Mouse (Mus musculus): Measurements from ENCODE around the gene Il27ra. TPM values are rescaled to one million over a fixed set of nuclear protein-coding genes. Genes with fewer than 3 reads are reported as not detected.
A peak's percentile ranks its signal among the peaks of the same experiment; 100 is the strongest.

The Il27ra gene
- polyA plus RNA-seq, 1 experiment from 2014 or later = 0.29 TPM

- Histone ChIP-seq H3K36me3 (replicated peaks) (peaks cover 33% of the 10 kb centered on the region), H3K27ac (replicated peaks) (peak overlapping the region; percentile 16; the same call in 1 of the 2 replicates), H3K4me1 (peaks cover 76% of the 10 kb centered on the region), H3K27me3 (replicated peaks; ENCODE audit: low read depth, poor library complexity, severe bottlenecking) (no peaks in the 10 kb centered on the region), H3K4me3 (no peak overlapping the region), H3K9me3 (no peaks in the 10 kb centered on the region)
- no peak for DNase-seq (ENCODE audit: low spot score)
- WGBS = 82% methylated on average over 3 of the region's 3 CpGs
These were observed 29.5 kb upstream of the Il27ra start for GRCm38 (mm10) chr8:84071921-84072320.

GRCm38 (mm10) chr8:84070667-84071066 lies 28.3 kb upstream of the Il27ra start:
- peaks cover 21% of the 10 kb centered on the region for H3K36me3 ChIP-seq (replicated peaks)
- H3K4me3 ChIP-seq = no peak overlapping the region
- H3K4me1 ChIP-seq = peaks cover 69% of the 10 kb centered on the region
- 91% methylated on average over 2 of the region's 2 CpGs for WGBS
- no peak for DNase-seq (ENCODE audit: low spot score)
- no peak overlapping the region for H3K27ac ChIP-seq (replicated peaks)
- H3K27me3 ChIP-seq (replicated peaks; ENCODE audit: low read depth, poor library complexity, severe bottlenecking) = no peaks in the 10 kb centered on the region
- H3K9me3 ChIP-seq = no peaks in the 10 kb centered on the region

GRCm38 (mm10) chr8:84070241-84070640 lies 27.9 kb upstream of the Il27ra start:
- no peaks in the 10 kb centered on the region for H3K27me3 ChIP-seq (replicated peaks; ENCODE audit: low read depth, poor library complexity, severe bottlenecking)
- H3K9me3 ChIP-seq = no peaks in the 10 kb centered on the region
- H3K27ac ChIP-seq (replicated peaks) = no peak overlapping the region
- 86% methylated on average over 5 of the region's 5 CpGs for WGBS
- no peak overlapping the region for H3K4me3 ChIP-seq
- H3K4me1 ChIP-seq = peaks cover 67% of the 10 kb centered on the region
- DNase-seq (ENCODE audit: low spot score) = no peak
- peaks cover 17% of the 10 kb centered on the region for H3K36me3 ChIP-seq (replicated peaks)

DNA sequence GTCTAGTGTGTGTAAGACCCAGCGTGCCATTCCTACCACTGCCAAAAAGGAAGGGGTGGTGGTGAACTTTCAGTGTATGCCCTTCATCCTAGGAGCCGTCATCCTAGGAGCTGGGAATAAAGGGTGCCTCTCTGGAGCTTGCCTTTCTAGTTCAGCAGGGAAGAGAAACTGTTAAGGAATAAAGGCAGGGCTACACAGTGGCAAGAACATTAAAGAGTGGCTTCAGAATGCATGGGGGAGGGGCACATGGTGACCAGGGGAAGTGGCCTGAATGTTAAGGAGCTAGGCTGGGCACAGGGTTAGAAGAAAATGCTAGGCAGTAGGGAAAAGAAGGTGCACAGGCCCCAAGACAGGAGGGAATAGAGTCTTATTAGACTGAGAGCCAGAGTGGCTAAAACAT lies 27.4 kb upstream of the Il27ra start:
- peaks cover 62% of the 10 kb centered on the region for H3K4me1 ChIP-seq
- H3K36me3 ChIP-seq (replicated peaks) = peaks cover 12% of the 10 kb centered on the region
- whole genome bisulfite sequencing = 75% methylated on average over 2 of the region's 2 CpGs
- 0 out of 2 replicates have a peak overlapping the region, but pooled peaks have one; percentile 12 for H3K27ac ChIP-seq (replicated peaks)
- H3K9me3 ChIP-seq = no peaks in the 10 kb centered on the region
- H3K27me3 ChIP-seq (replicated peaks; ENCODE audit: low read depth, poor library complexity, severe bottlenecking) = no peaks in the 10 kb centered on the region
- no peak overlapping the region for H3K4me3 ChIP-seq
- no peak for DNase-seq (ENCODE audit: low spot score)

DNA sequence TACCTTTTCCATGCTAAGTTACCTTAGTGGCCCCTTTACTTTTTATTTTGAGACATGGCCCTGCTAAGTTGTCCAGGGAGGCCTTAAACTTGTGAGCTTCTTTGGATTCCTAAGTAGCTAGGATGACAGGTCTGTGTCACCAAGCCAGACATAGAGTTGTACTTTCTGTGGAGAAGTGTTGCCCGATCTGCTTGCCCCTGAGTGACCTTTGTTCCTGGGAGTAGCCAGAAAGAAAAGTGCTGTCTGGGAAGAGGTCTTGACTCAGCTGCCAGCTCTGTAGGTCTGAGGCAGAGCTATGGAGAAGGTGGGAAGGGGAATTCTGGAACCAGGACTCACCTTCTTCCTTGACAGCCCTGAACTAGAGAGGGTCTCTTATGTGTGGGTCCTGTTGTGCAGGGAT lies 26.8 kb upstream of the Il27ra start:
- WGBS = 27% methylated on average over 1 of the region's 1 CpGs
- no peaks in the 10 kb centered on the region for H3K9me3 ChIP-seq
- peaks cover 59% of the 10 kb centered on the region for H3K4me1 ChIP-seq
- H3K27ac ChIP-seq (replicated peaks) = 0 out of 2 replicates have a peak overlapping the region, but pooled peaks have one; percentile 12
- DNase-seq (ENCODE audit: low spot score) = no peak
- peaks cover 6% of the 10 kb centered on the region for H3K36me3 ChIP-seq (replicated peaks)
- no peaks in the 10 kb centered on the region for H3K27me3 ChIP-seq (replicated peaks; ENCODE audit: low read depth, poor library complexity, severe bottlenecking)
- H3K4me3 ChIP-seq = no peak overlapping the region

- H3K27me3 ChIP-seq (replicated peaks; ENCODE audit: low read depth, poor library complexity, severe bottlenecking) = no peaks in the 10 kb centered on the region
- H3K4me3 ChIP-seq = peak overlapping the region; percentile 92; the same call in 1 of the 2 replicates
- H3K27ac ChIP-seq (replicated peaks) = no peak overlapping the region
- H3K4me1 ChIP-seq = peaks cover 54% of the 10 kb centered on the region
- no peaks in the 10 kb centered on the region for H3K9me3 ChIP-seq
- no peak for DNase-seq (ENCODE audit: low spot score)
- WGBS = 75% methylated on average over 12 of the region's 12 CpGs
- H3K36me3 ChIP-seq (replicated peaks) = no peaks in the 10 kb centered on the region
These were observed 26.1 kb upstream of the Il27ra start for GRCm38 (mm10) chr8:84068316-84069035.

DNA sequence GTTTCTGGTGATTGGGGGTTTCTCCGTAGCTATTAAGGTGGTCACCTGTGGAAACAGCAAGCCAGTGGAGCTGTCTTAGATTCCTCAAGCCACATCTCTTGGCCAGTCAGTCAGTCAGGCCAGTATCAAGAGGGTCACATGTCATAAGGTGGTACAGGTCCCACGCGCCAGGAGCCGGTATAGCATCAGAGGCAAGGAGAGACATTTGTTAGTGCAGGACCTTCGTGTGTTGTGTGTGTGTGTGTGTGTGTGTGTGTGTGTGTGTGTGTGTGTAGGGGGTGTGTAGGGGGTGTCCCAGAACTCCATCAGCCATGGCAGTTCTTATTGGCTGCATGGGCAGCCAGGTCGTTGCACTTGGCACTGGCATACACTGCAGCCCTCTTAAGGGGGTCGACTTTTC lies 25.5 kb upstream of the Il27ra start:
- peaks cover 48% of the 10 kb centered on the region for H3K4me1 ChIP-seq
- H3K36me3 ChIP-seq (replicated peaks) = no peaks in the 10 kb centered on the region
- WGBS = 90% methylated on average over 7 of the region's 7 CpGs
- H3K27ac ChIP-seq (replicated peaks) = no peak overlapping the region
- no peaks in the 10 kb centered on the region for H3K9me3 ChIP-seq
- DNase-seq (ENCODE audit: low spot score) = no peak
- peak overlapping the region; percentile 92 for H3K4me3 ChIP-seq
- H3K27me3 ChIP-seq (replicated peaks; ENCODE audit: low read depth, poor library complexity, severe bottlenecking) = no peaks in the 10 kb centered on the region

- Histone ChIP-seq H3K27ac (replicated peaks) (peak overlapping the region; percentile 97), H3K4me1 (peaks cover 41% of the 10 kb centered on the region), H3K9me3 (no peaks in the 10 kb centered on the region), H3K4me3 (peak overlapping the region; percentile 92), H3K36me3 (replicated peaks) (no peaks in the 10 kb centered on the region), H3K27me3 (replicated peaks; ENCODE audit: low read depth, poor library complexity, severe bottlenecking) (no peaks in the 10 kb centered on the region)
- WGBS = under 1% methylated on average over 58 of the region's 58 CpGs
- DNase-seq (ENCODE audit: low spot score) = peak; percentile 97
These were observed 24.7 kb upstream of the Il27ra start for GRCm38 (mm10) chr8:84067047-84067573.

DNA sequence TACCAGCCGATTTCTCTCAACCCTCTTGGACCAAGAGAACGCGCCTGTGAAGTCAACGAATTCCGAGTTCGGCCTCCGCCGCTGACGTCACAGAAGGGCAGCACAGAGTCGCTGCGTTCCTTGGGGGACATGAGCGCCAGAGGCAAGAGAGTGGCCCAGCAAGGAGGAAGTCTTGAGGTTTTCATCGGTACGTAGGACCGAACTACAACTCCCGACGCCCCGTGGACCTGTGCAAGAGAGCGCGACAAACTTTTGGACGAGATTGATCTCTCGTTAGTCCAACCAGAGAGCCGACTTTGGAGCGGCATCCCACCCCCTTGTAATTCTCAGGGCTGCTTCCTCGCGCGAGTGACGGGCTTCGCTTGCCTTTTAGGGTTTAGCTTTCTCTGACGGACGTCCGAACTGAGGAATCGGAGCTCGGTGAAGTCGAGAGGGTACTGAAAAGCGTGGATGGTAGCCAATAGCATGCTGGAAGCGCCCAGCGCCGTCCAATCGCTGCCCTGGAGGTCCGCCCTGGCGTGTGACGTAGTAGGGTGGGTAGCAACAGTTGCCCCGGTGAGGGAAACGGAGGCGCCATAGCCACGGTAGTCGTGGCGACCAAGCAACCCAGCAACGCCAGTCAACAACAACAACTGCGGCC lies 24.0 kb upstream of the Il27ra start, which contains the start of gene Rfx1:
TSS of gene Rfx1 (plus strand) at position 544 of the 640 bp plus-strand sequence.
- no peaks in the 10 kb centered on the region for H3K9me3 ChIP-seq
- DNase-seq (ENCODE audit: low spot score) = peak; percentile 99
- under 1% methylated on average over 51 of the region's 51 CpGs for WGBS
- H3K27me3 ChIP-seq (replicated peaks; ENCODE audit: low read depth, poor library complexity, severe bottlenecking) = no peaks in the 10 kb centered on the region
- H3K36me3 ChIP-seq (replicated peaks) = no peaks in the 10 kb centered on the region
- peaks cover 37% of the 10 kb centered on the region for H3K4me1 ChIP-seq
- peak within 1 kb of the TSS; percentile 92 for H3K4me3 ChIP-seq
- H3K27ac ChIP-seq (replicated peaks) = peak within 1 kb of the TSS; percentile 97

GRCm38 (mm10) chr8:84065457-84066072 lies 23.2 kb upstream of the Il27ra start:
- H3K27ac ChIP-seq (replicated peaks) = peak overlapping the region; percentile 97
- WGBS = 40% methylated on average over 5 of the region's 5 CpGs
- H3K9me3 ChIP-seq = no peaks in the 10 kb centered on the region
- peak overlapping the region; percentile 92 for H3K4me3 ChIP-seq
- H3K27me3 ChIP-seq (replicated peaks; ENCODE audit: low read depth, poor library complexity, severe bottlenecking) = no peaks in the 10 kb centered on the region
- H3K4me1 ChIP-seq = peaks cover 37% of the 10 kb centered on the region
- H3K36me3 ChIP-seq (replicated peaks) = no peaks in the 10 kb centered on the region
- DNase-seq (ENCODE audit: low spot score) = no peak

DNA sequence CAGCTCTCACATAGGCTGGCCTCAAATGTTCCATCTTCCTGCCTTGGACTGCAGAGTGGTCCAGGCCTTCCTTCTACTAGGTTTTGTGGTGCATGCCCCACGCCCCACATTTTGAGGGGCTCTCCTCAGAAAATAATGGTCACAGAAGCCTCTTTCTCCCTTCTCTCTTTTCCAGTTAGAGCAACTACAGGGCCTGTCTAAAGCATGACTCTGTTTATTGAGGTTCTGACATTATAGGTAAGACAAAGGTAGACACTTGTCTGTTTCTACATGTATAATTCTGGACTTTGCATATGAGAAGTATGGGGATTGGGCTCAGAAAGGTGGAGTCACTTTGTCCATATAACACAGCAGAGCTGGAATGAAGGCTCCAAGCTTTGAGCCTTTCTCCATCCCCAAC lies 22.6 kb upstream of the Il27ra start, which contains the start of gene Gm10643:
TSS of gene Gm10643 (minus strand) at position 101 of the 400 bp plus-strand sequence.
- 89% methylated on average over 1 of the region's 1 CpGs for WGBS
- Histone ChIP-seq H3K4me1 (peaks cover 33% of the 10 kb centered on the region), H3K27me3 (replicated peaks; ENCODE audit: low read depth, poor library complexity, severe bottlenecking) (no peaks in the 10 kb centered on the region), H3K27ac (replicated peaks) (peak within 1 kb of the TSS; percentile 97), H3K9me3 (no peaks in the 10 kb centered on the region), H3K4me3 (peak within 1 kb of the TSS; percentile 92), H3K36me3 (replicated peaks) (no peaks in the 10 kb centered on the region)
- no peak for DNase-seq (ENCODE audit: low spot score)

GRCm38 (mm10) chr8:84063861-84064610 lies 21.6 kb upstream of the Il27ra start:
- Histone ChIP-seq H3K4me3 (no peak overlapping the region), H3K27ac (replicated peaks) (no peak overlapping the region), H3K4me1 (peaks cover 23% of the 10 kb centered on the region), H3K36me3 (replicated peaks) (no peaks in the 10 kb centered on the region), H3K27me3 (replicated peaks; ENCODE audit: low read depth, poor library complexity, severe bottlenecking) (no peaks in the 10 kb centered on the region), H3K9me3 (no peaks in the 10 kb centered on the region)
- WGBS = 75% methylated on average over 8 of the region's 8 CpGs
- no peak for DNase-seq (ENCODE audit: low spot score)
